Mouse (Mus musculus) liver, embryonic 15.5 days (tissue): ENCODE measurements around the gene Srbd1. TPM values are rescaled to one million over a fixed set of nuclear protein-coding genes. Genes with fewer than 3 reads are reported as not detected.

ENCODE experiments used
- ATAC-seq: fragments of 200-750 bp; cut with Nextera tagmentation; 2 replicates; pipeline ENCODE4 v1.8.0; 2017; ENCODE audit warnings: moderate number of reproducible peaks, mild to moderate bottlenecking, moderate library complexity; ENCODE audit not compliant: insufficient read depth
- H3K27ac ChIP-seq: fragments of 300-500 bp; sonication (generic); replicated peaks from 2 replicates; pipeline ENCODE4 v1.5.1; 2015; ENCODE audit warnings: mild to moderate bottlenecking, inconsistent platforms
- H3K27me3 ChIP-seq: fragments of 300-500 bp; sonication (generic); 2 replicates; pipeline ENCODE4 v1.6.1; 2015; ENCODE audit warnings: mild to moderate bottlenecking, inconsistent platforms
- H3K36me3 ChIP-seq: fragments of 300-500 bp; sonication (generic); replicated peaks from 2 replicates; pipeline ENCODE4 v1.6.1; 2015; ENCODE audit warnings: moderate library complexity, mild to moderate bottlenecking, inconsistent platforms
- H3K4me1 ChIP-seq: fragments of 300-500 bp; sonication (generic); replicated peaks from 2 replicates; pipeline ENCODE4 v1.6.1; 2015; ENCODE audit warnings: inconsistent platforms
- H3K4me2 ChIP-seq: fragments of 300-500 bp; sonication (generic); 2 replicates; pipeline ENCODE4 v1.6.1; 2015; ENCODE audit warnings: moderate library complexity, mild to moderate bottlenecking, inconsistent platforms
- H3K4me3 ChIP-seq: fragments of 300-500 bp; sonication (generic); replicated peaks from 2 replicates; pipeline ENCODE4 v1.5.1; 2015; ENCODE audit warnings: mild to moderate bottlenecking, inconsistent platforms
- H3K9ac ChIP-seq: fragments of 300-500 bp; sonication (generic); 2 replicates; pipeline ENCODE4 v1.6.1; 2015; ENCODE audit warnings: moderate library complexity, mild to moderate bottlenecking, inconsistent platforms
- H3K9me3 ChIP-seq: fragments of 300-500 bp; sonication (generic); replicated peaks from 2 replicates; pipeline ENCODE4 v1.6.1; 2016; ENCODE audit warnings: inconsistent platforms
- WGBS: fragments of 180-500 bp; shearing (Covaris S2); methylation state at CpG from one replicate; pipeline ENCODE4 v1.1.7; 2015; ENCODE audit warnings: mixed read lengths; ENCODE audit not compliant: insufficient replicate concordance; 5-methylcytosine and 5-hydroxymethylcytosine counted together
- polyA plus RNA-seq: library from polyadenylated mRNA; unstranded; fragments of >200 nt; fragmentation: Nextera tagmentation; extraction: Ambion mirVana; gene quantifications from 2 replicates; pipeline ENCODE4 v1.2.1, GENCODE M21; 2015

Gene Srbd1
- polyA plus RNA-seq, 1 experiment from 2014 or later: 8.0 TPM

DNA sequence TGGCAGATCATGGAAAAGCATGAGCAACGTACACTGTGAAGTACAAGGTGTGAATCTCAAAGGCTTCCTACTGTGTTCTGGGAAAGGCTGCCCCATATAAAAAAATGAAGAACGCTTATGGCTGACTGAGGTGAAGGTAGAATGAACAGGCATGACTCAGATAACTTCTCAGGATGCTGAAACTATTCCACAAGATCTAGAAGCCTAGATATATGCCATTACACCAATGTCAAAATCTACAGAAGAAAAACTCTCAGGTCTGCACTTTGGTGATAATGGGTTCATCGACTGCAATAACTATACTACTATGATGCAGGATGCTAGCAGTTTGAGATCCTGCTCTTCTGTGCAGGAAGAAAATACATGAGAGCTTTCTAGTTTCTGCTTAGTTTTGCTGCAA is 133.1 kb downstream of the Srbd1 start:
- H3K4me3 ChIP-seq: no peak overlapping the region
- H3K36me3 ChIP-seq: no peaks in the 10 kb centered on the region
- ATAC-seq: no peak
- peaks cover 8% of the 10 kb centered on the region; the same call in 1 of the 2 replicates for H3K4me1 ChIP-seq
- no peak overlapping the region for H3K27ac ChIP-seq
- H3K9me3 ChIP-seq: no peaks in the 10 kb centered on the region
- H3K27me3 ChIP-seq: no peaks in the 10 kb centered on the region
- no peak overlapping the region for H3K9ac ChIP-seq
- H3K4me2 ChIP-seq: no peak overlapping the region
- WGBS: 38% methylated on average over 3 of the region's 3 CpGs

DNA sequence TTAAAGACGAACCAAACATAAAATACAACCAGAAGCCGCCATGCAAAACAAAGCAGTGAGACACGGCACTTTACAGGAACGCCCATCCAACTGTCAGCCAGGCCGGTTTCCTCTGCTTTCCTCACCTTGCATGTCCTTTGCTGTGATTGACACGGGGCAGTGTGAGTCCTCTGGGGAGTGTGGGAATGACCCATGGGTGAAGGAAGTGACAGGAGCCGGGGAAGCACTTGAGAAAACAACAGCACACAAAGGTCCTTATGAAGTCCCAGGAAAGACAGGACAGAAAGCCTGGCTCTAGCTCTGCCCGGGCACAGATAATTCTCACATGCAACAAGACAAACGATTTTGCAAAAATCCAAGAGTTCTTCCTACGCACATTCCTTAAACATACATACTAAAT is 136.6 kb downstream of the Srbd1 start:
- H3K27me3 ChIP-seq: no peaks in the 10 kb centered on the region
- 0 out of 2 replicates have a peak, but pooled peaks cover 7% of the 10 kb centered on the region for H3K4me1 ChIP-seq
- H3K36me3 ChIP-seq: no peaks in the 10 kb centered on the region
- no peak overlapping the region for H3K4me2 ChIP-seq
- no peaks in the 10 kb centered on the region for H3K9me3 ChIP-seq
- no peak overlapping the region for H3K27ac ChIP-seq
- H3K9ac ChIP-seq: no peak overlapping the region
- no peak for ATAC-seq
- H3K4me3 ChIP-seq: no peak overlapping the region
- 76% methylated on average over 10 of the region's 10 CpGs for WGBS

DNA sequence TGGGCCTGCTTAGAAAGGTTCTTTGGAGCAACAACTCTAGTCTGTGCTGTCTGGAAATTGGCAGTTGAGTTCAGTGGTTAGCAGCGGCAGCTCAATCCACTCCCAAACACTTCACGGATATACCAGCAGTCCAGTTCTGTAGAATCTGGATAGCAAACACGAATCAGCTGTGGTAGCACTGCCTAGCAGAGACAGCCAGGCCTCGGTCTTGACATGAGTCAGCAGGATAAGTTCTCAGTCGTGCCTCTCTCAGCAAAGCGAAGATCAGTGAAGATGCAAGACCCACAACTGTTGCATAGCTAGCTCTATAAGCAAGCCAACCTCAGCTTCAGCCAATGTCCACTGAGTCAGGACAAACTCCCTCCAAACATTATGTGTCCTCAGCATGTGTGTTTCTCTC is 142.9 kb downstream of the Srbd1 start:
- Histone ChIP-seq H3K27ac (no peak overlapping the region; the same call in 1 of the 2 replicates), H3K27me3 (no peaks in the 10 kb centered on the region), H3K9me3 (no peaks in the 10 kb centered on the region), H3K9ac (no peak overlapping the region), H3K4me2 (no peak overlapping the region), H3K4me3 (no peak overlapping the region), H3K36me3 (peaks cover 17% of the 10 kb centered on the region), H3K4me1 (no peaks in the 10 kb centered on the region)
- WGBS: 40% methylated on average over 6 of the region's 6 CpGs
- ATAC-seq: peak; percentile 72

DNA sequence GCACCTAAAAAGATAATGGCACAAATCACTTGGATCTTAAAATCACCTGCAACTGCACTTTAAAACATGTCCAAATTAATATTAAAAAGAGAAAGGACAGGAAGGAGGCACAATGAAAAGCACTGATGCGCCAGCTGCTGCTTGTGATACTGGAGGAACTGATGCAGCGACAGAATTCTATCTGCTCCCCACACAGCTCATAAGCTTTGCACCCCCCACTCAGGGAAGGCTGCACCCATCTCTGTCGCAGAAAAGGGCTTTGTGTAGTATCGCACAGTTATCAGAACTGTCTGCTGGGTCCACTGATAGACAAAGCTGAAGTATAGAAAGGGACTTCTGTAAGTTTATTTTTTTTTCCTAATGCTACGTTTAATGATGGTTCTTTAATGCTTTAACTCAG is 143.3 kb downstream of the Srbd1 start:
- ATAC-seq: peak; percentile 81
- 30% methylated on average over 5 of the region's 5 CpGs for WGBS
- Histone ChIP-seq H3K27me3 (no peaks in the 10 kb centered on the region), H3K4me2 (no peak overlapping the region), H3K36me3 (peaks cover 17% of the 10 kb centered on the region), H3K9ac (no peak overlapping the region), H3K27ac (no peak overlapping the region; the same call in 1 of the 2 replicates), H3K4me1 (no peaks in the 10 kb centered on the region), H3K9me3 (no peaks in the 10 kb centered on the region), H3K4me3 (no peak overlapping the region)

DNA sequence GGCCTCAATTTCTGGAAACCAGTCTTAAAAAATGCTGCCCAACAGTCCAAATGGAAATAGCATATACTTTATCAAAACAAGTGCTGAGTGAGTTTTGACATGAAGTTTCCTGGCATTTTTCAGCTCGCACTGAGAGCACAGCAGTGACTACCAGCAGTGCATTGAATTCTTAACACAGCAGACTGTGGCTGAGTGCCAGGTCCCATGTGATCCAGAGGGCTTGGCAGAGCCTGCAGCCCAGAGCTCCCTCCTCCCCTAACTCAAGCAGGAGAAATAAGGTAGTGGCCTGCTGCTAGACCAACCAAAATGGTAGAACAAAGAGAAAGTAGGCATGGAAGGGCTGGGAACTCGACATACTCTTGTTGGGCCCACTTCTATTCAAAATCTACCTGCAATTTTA is 149.2 kb downstream of the Srbd1 start:
- no peak overlapping the region for H3K27ac ChIP-seq
- no peaks in the 10 kb centered on the region for H3K9me3 ChIP-seq
- WGBS: 76% methylated on average over 2 of the region's 2 CpGs
- H3K4me3 ChIP-seq: no peak overlapping the region
- H3K36me3 ChIP-seq: peaks cover 21% of the 10 kb centered on the region
- no peaks in the 10 kb centered on the region for H3K4me1 ChIP-seq
- no peak for ATAC-seq
- H3K4me2 ChIP-seq: no peak overlapping the region
- H3K9ac ChIP-seq: no peak overlapping the region
- no peaks in the 10 kb centered on the region for H3K27me3 ChIP-seq

DNA sequence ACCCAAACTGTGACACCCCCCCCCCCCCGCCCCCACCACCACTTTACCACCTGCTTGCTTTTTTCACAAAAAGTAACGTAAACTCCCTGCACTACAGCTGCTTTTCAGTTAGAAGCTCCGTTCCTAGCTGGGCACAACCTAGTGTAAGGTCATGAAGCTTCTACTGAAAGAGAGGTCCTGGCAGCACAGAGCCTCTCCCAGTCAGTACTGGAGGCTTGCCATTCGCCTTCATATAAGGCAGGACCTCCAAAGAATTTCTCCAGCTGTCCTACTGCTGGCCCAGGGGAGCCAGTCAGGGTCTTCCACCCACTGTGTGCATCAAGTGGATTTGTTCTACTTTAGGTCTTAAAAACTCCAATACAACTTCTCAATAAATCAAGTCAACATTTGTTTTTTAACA is 149.9 kb downstream of the Srbd1 start:
- ATAC-seq: no peak
- H3K4me2 ChIP-seq: no peak overlapping the region
- 86% methylated on average over 4 of the region's 4 CpGs for WGBS
- H3K27me3 ChIP-seq: no peaks in the 10 kb centered on the region
- H3K4me1 ChIP-seq: no peaks in the 10 kb centered on the region
- H3K36me3 ChIP-seq: peaks cover 18% of the 10 kb centered on the region
- no peak overlapping the region for H3K9ac ChIP-seq
- no peak overlapping the region for H3K4me3 ChIP-seq
- H3K27ac ChIP-seq: no peak overlapping the region
- H3K9me3 ChIP-seq: no peaks in the 10 kb centered on the region

DNA sequence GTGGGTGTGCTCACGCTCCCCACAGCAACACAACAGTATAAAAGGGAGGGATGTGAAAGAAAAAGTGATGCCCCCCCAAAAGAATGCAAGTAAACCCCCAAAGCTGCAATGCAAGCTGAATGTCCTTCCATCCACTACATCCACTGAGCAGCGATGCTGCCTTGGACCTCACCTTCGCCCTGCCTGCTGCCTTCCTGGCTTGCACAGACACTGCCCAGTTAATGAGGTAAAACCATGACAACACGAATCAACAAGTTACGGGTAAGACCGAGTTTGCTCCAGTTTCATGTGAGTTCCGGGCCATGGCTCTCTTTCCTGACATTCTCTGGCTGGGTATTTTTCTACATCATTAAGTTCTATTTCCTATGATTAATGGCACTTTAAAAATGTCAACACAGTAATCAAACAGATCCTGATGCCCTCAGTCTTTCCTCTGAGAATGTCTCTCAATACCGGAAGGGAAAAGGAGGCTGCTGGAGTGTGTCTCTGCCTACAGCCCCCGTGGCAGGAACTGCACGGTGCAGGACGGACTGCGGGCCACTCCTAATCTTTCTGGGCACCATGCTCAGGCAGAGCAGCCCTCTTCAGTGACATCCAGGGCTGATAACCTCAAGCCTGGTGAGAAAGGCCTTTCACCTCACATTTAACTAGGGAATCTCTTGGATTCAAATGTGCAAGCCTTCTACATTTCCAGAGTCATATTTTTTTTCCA is 155.8 kb downstream of the Srbd1 start:
- Histone ChIP-seq H3K4me2 (no peak overlapping the region), H3K9me3 (no peaks in the 10 kb centered on the region), H3K4me3 (no peak overlapping the region), H3K36me3 (peaks cover 8% of the 10 kb centered on the region; the same call in 1 of the 2 replicates), H3K4me1 (peaks cover 4% of the 10 kb centered on the region; the same call in 1 of the 2 replicates), H3K9ac (no peak overlapping the region), H3K27me3 (no peaks in the 10 kb centered on the region), H3K27ac (no peak overlapping the region)
- WGBS: 72% methylated on average over 12 of the region's 12 CpGs
- no peak for ATAC-seq

DNA sequence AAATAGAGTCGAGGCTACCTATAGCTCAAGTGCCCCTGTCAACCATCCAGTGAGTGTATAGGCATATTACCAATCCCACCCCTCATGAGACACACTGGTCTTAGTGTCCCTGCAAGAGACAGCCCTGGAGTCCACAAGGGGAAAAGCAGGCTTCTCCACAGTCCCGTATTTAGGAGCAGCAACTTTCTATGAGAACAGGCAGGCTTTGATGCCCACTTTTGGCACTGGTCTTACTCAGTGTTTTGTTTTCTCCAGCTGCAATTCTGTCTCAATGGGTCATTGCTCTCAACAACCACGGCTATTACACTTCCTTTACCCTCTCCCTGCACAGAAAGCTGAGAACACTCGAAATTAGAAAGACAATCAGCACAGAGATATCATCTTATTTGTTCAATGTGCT is 157.4 kb downstream of the Srbd1 start:
- H3K4me1 ChIP-seq: peaks cover 4% of the 10 kb centered on the region; the same call in 1 of the 2 replicates
- H3K4me3 ChIP-seq: no peak overlapping the region
- peaks cover 10% of the 10 kb centered on the region; the same call in 1 of the 2 replicates for H3K36me3 ChIP-seq
- H3K27me3 ChIP-seq: no peaks in the 10 kb centered on the region
- no peak for ATAC-seq
- no peak overlapping the region for H3K4me2 ChIP-seq
- 51% methylated on average over 4 of the region's 4 CpGs for WGBS
- H3K9ac ChIP-seq: no peak overlapping the region
- H3K27ac ChIP-seq: no peak overlapping the region
- no peaks in the 10 kb centered on the region for H3K9me3 ChIP-seq

DNA sequence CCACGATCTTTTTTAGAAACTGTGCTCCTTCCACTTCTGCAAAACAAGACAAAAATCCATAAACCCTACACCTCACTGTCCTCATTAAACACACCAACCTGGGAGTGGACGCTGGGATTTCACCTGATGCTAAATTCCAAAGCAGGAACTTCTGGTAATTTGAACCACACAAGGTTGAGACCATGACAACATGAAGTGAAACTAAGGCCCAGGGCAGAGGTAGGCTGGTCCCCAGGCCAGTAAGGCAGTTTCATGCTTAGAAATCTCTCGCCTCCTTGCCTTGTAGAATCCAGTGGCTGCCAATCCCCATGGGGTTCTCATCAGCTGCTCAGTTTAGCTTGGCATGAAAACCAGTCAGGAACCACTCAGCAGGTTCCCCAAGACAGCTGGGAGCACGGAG is 158.4 kb downstream of the Srbd1 start:
- H3K4me1 ChIP-seq: peaks cover 4% of the 10 kb centered on the region; the same call in 1 of the 2 replicates
- H3K4me2 ChIP-seq: no peak overlapping the region
- H3K36me3 ChIP-seq: peaks cover 10% of the 10 kb centered on the region; the same call in 1 of the 2 replicates
- no peaks in the 10 kb centered on the region for H3K9me3 ChIP-seq
- no peaks in the 10 kb centered on the region for H3K27me3 ChIP-seq
- H3K9ac ChIP-seq: no peak overlapping the region
- ATAC-seq: no peak
- H3K27ac ChIP-seq: no peak overlapping the region
- 58% methylated on average over 4 of the region's 4 CpGs for WGBS
- no peak overlapping the region for H3K4me3 ChIP-seq

DNA sequence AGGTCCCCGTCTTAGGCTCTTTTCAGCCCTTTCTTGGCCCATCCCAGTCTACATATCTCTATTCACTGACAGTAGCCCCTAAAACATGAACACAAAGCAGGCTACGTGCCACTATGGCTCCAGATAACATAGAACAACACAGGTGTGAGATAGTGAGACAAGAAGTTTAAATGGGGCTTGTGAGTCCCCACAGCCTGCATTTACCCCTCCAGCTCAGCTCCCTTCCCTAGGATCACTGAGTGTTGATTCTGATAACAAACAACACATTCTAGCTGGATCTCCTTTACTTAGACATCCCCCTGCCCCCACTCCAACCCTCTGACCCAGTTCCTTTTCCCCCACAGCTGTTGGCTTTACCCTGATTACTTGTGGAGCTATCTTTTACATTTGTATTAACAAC is 158.8 kb downstream of the Srbd1 start:
- Histone ChIP-seq H3K4me1 (peaks cover 4% of the 10 kb centered on the region; the same call in 1 of the 2 replicates), H3K9me3 (no peaks in the 10 kb centered on the region), H3K36me3 (peaks cover 10% of the 10 kb centered on the region; the same call in 1 of the 2 replicates), H3K4me3 (no peak overlapping the region), H3K27me3 (no peaks in the 10 kb centered on the region), H3K9ac (no peak overlapping the region), H3K4me2 (no peak overlapping the region), H3K27ac (no peak overlapping the region)
- WGBS: 33% methylated on average over 2 of the region's 2 CpGs
- ATAC-seq: peak; percentile 69

DNA sequence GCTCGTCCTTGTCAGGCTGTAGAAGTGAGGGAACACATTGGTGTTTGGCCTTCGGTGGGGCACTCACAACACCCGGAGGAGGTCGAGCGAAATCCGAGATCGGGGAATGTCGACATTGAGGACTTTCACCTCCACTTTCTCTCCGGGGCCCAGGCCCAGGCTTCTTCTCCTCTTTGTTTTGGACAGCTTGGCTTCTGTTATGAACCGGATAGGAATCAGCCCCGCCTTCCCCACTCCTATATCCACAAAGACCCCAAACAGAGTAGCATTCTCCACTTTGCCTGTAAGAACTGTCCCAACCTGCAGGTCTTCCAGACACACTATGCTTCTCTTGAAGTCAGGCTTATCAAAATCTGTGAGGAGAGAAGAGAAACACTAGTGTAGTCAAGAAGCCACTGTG is 159.8 kb downstream of the Srbd1 start:
- Histone ChIP-seq H3K36me3 (peaks cover 10% of the 10 kb centered on the region; the same call in 1 of the 2 replicates), H3K4me3 (no peak overlapping the region), H3K9ac (no peak overlapping the region), H3K27me3 (no peaks in the 10 kb centered on the region), H3K4me2 (no peak overlapping the region), H3K4me1 (peaks cover 4% of the 10 kb centered on the region; the same call in 1 of the 2 replicates), H3K27ac (no peak overlapping the region), H3K9me3 (no peaks in the 10 kb centered on the region)
- WGBS: 67% methylated on average over 11 of the region's 11 CpGs
- ATAC-seq: no peak
